ENCODE assay signal across 16 mouse cellular contexts in genomic region chr8:117299204-117299603, GRCm38 (mm10). TPM values are rescaled to one million over a fixed set of nuclear protein-coding genes. Genes with fewer than 3 reads are reported as not detected.
DNase-seq lines count a peak whose midpoint lies in the region; ATAC-seq and TF ChIP-seq lines count a peak whose summit lies in the region.
"Had no signal": no experiment of that assay in that cellular context is flagged by ENCODE, and none has a peak within 500 bp of the region (broad histone marks: within the 10 kb centered on the region; RNA-seq: fewer than 3 reads in every experiment).

No protein-coding gene starts in this region.

- no peak overlapping the region for H3K4me3 ChIP-seq in kidney, adult 2 months (ENCODE audit: insufficient read depth, low read depth, low read length)
- no peak overlapping the region for H3K4me3 ChIP-seq in kidney, embryonic 16.5 days (ENCODE audit: low read length)
- no peak overlapping the region for H3K4me3 ChIP-seq in intestine, embryonic 14.5 days (ENCODE audit: low read depth, low read length)
- no peak overlapping the region for H3K4me3 ChIP-seq in stomach, embryonic 15.5 days (replicated peaks)
- no peak overlapping the region for H3K4me3 ChIP-seq in forebrain, embryonic 14.5 days (ENCODE audit: low read depth, low read length)
- H3K4me3 ChIP-seq: limb, embryonic 13.5 days had no signal

- no peaks in the 10 kb centered on the region for H3K9me3 ChIP-seq in kidney, embryonic 16.5 days (ENCODE audit: low read length)
- H3K9me3 ChIP-seq in intestine, embryonic 14.5 days (ENCODE audit: control insufficient read depth, low read length) = no peaks in the 10 kb centered on the region
- H3K9me3 ChIP-seq in stomach, embryonic 15.5 days = no peaks in the 10 kb centered on the region
- H3K9me3 ChIP-seq in forebrain, embryonic 14.5 days (replicated peaks; ENCODE audit: control insufficient read depth, low read length) = no peaks in the 10 kb centered on the region
- H3K9me3 ChIP-seq: limb, embryonic 13.5 days had no signal

- ATAC-seq in kidney, embryonic 16.5 days (ENCODE audit: low FRiP score, low TSS enrichment) = no peak
- ATAC-seq in intestine, embryonic 14.5 days (replicated peaks; ENCODE audit: low FRiP score, low TSS enrichment, low read depth) = no peak
- peak; percentile 44 for ATAC-seq in stomach, embryonic 15.5 days (ENCODE audit: insufficient read depth, low FRiP score, low read depth)
- no peak for ATAC-seq in forebrain, embryonic 14.5 days
- ATAC-seq: midbrain, embryonic 16.5 days had no signal

- no peak overlapping the region for H3K9ac ChIP-seq in kidney, embryonic 16.5 days (replicated peaks; ENCODE audit: low read length)
- no peak overlapping the region for H3K9ac ChIP-seq in intestine, embryonic 14.5 days (ENCODE audit: low read length)
- no peak overlapping the region for H3K9ac ChIP-seq in stomach, embryonic 15.5 days
- no peak overlapping the region for H3K9ac ChIP-seq in forebrain, embryonic 14.5 days (ENCODE audit: low read length)
- H3K9ac ChIP-seq: limb, embryonic 13.5 days had no signal

- peak; percentile 69 for DNase-seq in kidney, adult 2 months
- DNase-seq in intestine, embryonic 14.5 days (ENCODE audit: low spot score) = no peak
- DNase-seq in large intestine, adult 2 months (ENCODE audit: low read depth, low spot score) = peak; percentile 89
- DNase-seq in retina, embryonic 14.5 days (ENCODE audit: low spot score) = no peak
- no peak for DNase-seq in forebrain, embryonic 14.5 days (ENCODE audit: low spot score)
- DNase-seq: adrenal gland, postnatal 25 days; cerebellum, adult 11 months; embryo, embryonic 11 days; gastrocnemius, postnatal 14 days; heart, postnatal 14 days; layer of hippocampus, adult 9-11 months; right cerebral cortex, postnatal 25 days had no signal

- no peaks in the 10 kb centered on the region for H3K27me3 ChIP-seq in kidney, adult 2 months (replicated peaks; ENCODE audit: control insufficient read depth, insufficient read depth, low read length)
- no peaks in the 10 kb centered on the region for H3K27me3 ChIP-seq in kidney, embryonic 16.5 days (ENCODE audit: insufficient read depth, low read length)
- no peaks in the 10 kb centered on the region for H3K27me3 ChIP-seq in intestine, embryonic 14.5 days (replicated peaks; ENCODE audit: control insufficient read depth, insufficient read depth, low read length)
- no peaks in the 10 kb centered on the region for H3K27me3 ChIP-seq in stomach, embryonic 15.5 days (replicated peaks)
- no peaks in the 10 kb centered on the region for H3K27me3 ChIP-seq in forebrain, embryonic 14.5 days (replicated peaks; ENCODE audit: control insufficient read depth, insufficient read depth, low read length)
- H3K27me3 ChIP-seq: limb, embryonic 13.5 days had no signal

- H3K36me3 ChIP-seq in kidney, adult 2 months (ENCODE audit: control insufficient read depth, insufficient read depth, low read length) = no peaks in the 10 kb centered on the region
- no peaks in the 10 kb centered on the region for H3K36me3 ChIP-seq in kidney, embryonic 16.5 days (ENCODE audit: insufficient read depth, low read length)
- H3K36me3 ChIP-seq in intestine, embryonic 14.5 days (ENCODE audit: control insufficient read depth, insufficient read depth, low read length) = no peaks in the 10 kb centered on the region
- H3K36me3 ChIP-seq in stomach, embryonic 15.5 days = no peaks in the 10 kb centered on the region
- H3K36me3 ChIP-seq in forebrain, embryonic 14.5 days (ENCODE audit: control insufficient read depth, insufficient read depth, low read length) = no peaks in the 10 kb centered on the region
- H3K36me3 ChIP-seq: limb, embryonic 13.5 days had no signal

- 51% methylated on average over 10 of the region's 10 CpGs for WGBS in kidney, adult 2 months
- 74% methylated on average over 10 of the region's 10 CpGs for WGBS in kidney, embryonic 16.5 days
- WGBS in intestine, embryonic 14.5 days = 62% methylated on average over 10 of the region's 10 CpGs
- 30% methylated on average over 10 of the region's 10 CpGs for WGBS in large intestine, adult 2 months
- 50% methylated on average over 10 of the region's 10 CpGs for WGBS in stomach, embryonic 15.5 days
- 85% methylated on average over 10 of the region's 10 CpGs for WGBS in forebrain, embryonic 14.5 days

- no peak overlapping the region for H3K4me2 ChIP-seq in kidney, embryonic 16.5 days (replicated peaks; ENCODE audit: low read depth, low read length)
- H3K4me2 ChIP-seq in intestine, embryonic 14.5 days (ENCODE audit: low read length) = no peak overlapping the region
- no peak overlapping the region for H3K4me2 ChIP-seq in stomach, embryonic 15.5 days
- no peak overlapping the region for H3K4me2 ChIP-seq in forebrain, embryonic 14.5 days (ENCODE audit: low read length)
- H3K4me2 ChIP-seq: limb, embryonic 13.5 days had no signal

- no peak for TF ChIP-seq CTCF in kidney, adult 2 months (conservative IDR thresholded peaks at IDR 0.05; ENCODE audit: insufficient read depth, insufficient read length, low read depth, low read length)

- H3K4me1 ChIP-seq in kidney, adult 2 months (ENCODE audit: control insufficient read depth, insufficient read depth, low read length) = peaks cover 72% of the 10 kb centered on the region
- H3K4me1 ChIP-seq in kidney, embryonic 16.5 days (ENCODE audit: insufficient read depth, low read length) = peaks cover 56% of the 10 kb centered on the region
- peaks cover 46% of the 10 kb centered on the region for H3K4me1 ChIP-seq in intestine, embryonic 14.5 days (replicated peaks; ENCODE audit: control insufficient read depth, insufficient read depth, low read length)
- peaks cover 58% of the 10 kb centered on the region for H3K4me1 ChIP-seq in stomach, embryonic 15.5 days
- H3K4me1 ChIP-seq in forebrain, embryonic 14.5 days (ENCODE audit: control insufficient read depth, insufficient read depth, low read length) = 0 out of 2 replicates have a peak, but pooled peaks cover 5% of the 10 kb centered on the region

- TF ChIP-seq POLR2A in kidney, adult 2 months (IDR thresholded peaks at IDR 0.05; ENCODE audit: low read depth, low read length) = no peak

- H3K27ac ChIP-seq in kidney, adult 2 months (ENCODE audit: insufficient read depth, low read depth, low read length) = 0 out of 2 replicates have a peak overlapping the region, but pooled peaks have one; percentile 41
- H3K27ac ChIP-seq in kidney, embryonic 16.5 days (ENCODE audit: low read length) = no peak overlapping the region
- H3K27ac ChIP-seq in intestine, embryonic 14.5 days (ENCODE audit: low read depth) = 0 out of 2 replicates have a peak overlapping the region, but pooled peaks have one; percentile 35
- H3K27ac ChIP-seq in stomach, embryonic 15.5 days = peak overlapping the region; percentile 76
- H3K27ac ChIP-seq in forebrain, embryonic 14.5 days (ENCODE audit: low read depth, low read length) = no peak overlapping the region

RNA-seq across cellular contexts. Expression of gene Cmip, which starts 42.3 kb away (rescaled TPM):
- 104 and 112 TPM in 2 replicates for polyA plus RNA-seq in kidney, adult 2 months (2012; rRNA removed)
- polyA plus RNA-seq in kidney, embryonic 16.5 days (2015; fragmentation: Nextera tagmentation; extraction: Ambion mirVana) = 20.4 and 21.0 TPM in 2 replicates
- 22.2 and 22.4 TPM in 2 replicates for polyA plus RNA-seq in intestine, embryonic 14.5 days (2014; fragmentation: Nextera tagmentation; extraction: Ambion mirVana)
- polyA plus RNA-seq in large intestine, adult 2 months (2012; rRNA removed) = 54.0 and 82.1 TPM in 2 replicates
- polyA plus RNA-seq in stomach, embryonic 15.5 days (2015; fragmentation: Nextera tagmentation; extraction: Ambion mirVana) = 31.8 and 32.1 TPM in 2 replicates
- polyA plus RNA-seq in forebrain, embryonic 14.5 days (2014; fragmentation: Nextera tagmentation; extraction: Ambion mirVana) = 57.4 and 69.6 TPM in 2 replicates

Comparison
In these comparisons a context has a peak if more than half of its experiments do, and no peak if none do; other contexts are left out.
1. H3K27ac ChIP-seq: peak in kidney, adult 2 months (single experiment), intestine, embryonic 14.5 days (single experiment) and stomach, embryonic 15.5 days (single experiment); none in kidney, embryonic 16.5 days (single experiment) and forebrain, embryonic 14.5 days (single experiment).
2. DNase-seq: peak in kidney, adult 2 months (single experiment) and large intestine, adult 2 months (single experiment); none in intestine, embryonic 14.5 days (single experiment), retina, embryonic 14.5 days (single experiment) and forebrain, embryonic 14.5 days (single experiment).